Mouse (Mus musculus): ENCODE results near the gene Catsper2. TPM values are rescaled to one million over a fixed set of nuclear protein-coding genes. Genes with fewer than 3 reads are reported as not detected.
A peak's percentile ranks its signal among the peaks of the same experiment; 100 is the strongest.
"Not testable (repeated sequence)": the region's sequence is repeated elsewhere in the genome, so short reads cannot be mapped to it uniquely, and the experiment has no call there.

Catsper2 gene
- total RNA-seq, 4 experiments from 2014 or later: 2.9 to 4.7 (median 3.2) TPM

GRCm38 (mm10) chr2:121434854-121435253, 21.3 kb upstream of the Catsper2 start:
- DNase-seq (ENCODE audit: low spot score): no peak

GRCm38 (mm10) chr2:121425890-121426289, 12.3 kb upstream of the Catsper2 start:
- no peak for DNase-seq (ENCODE audit: low spot score)

GRCm38 (mm10) chr2:121423166-121423565, 9.6 kb upstream of the Catsper2 start:
- DNase-seq (ENCODE audit: low spot score): no peak

- no peak for DNase-seq (ENCODE audit: low spot score)
Observed at GRCm38 (mm10) chr2:121418476-121418875, 4.9 kb upstream of the Catsper2 start.

- DNase-seq (ENCODE audit: low spot score): no peak
Observed at GRCm38 (mm10) chr2:121416356-121416755, 2.8 kb upstream of the Catsper2 start.

- no peak for DNase-seq (ENCODE audit: low spot score)
Observed at GRCm38 (mm10) chr2:121415591-121415990, 2.0 kb upstream of the Catsper2 start.

GRCm38 (mm10) chr2:121415103-121415502, 1.5 kb upstream of the Catsper2 start:
- DNase-seq (ENCODE audit: low spot score): no peak

- DNase-seq (ENCODE audit: low spot score): peak; percentile 24
Observed at GRCm38 (mm10) chr2:121414139-121414685, 620 bp upstream of the Catsper2 start.

- DNase-seq (ENCODE audit: low spot score): no peak
Observed at GRCm38 (mm10) chr2:121412843-121413386, 677 bp downstream of the Catsper2 start.

- no peak for DNase-seq (ENCODE audit: low spot score)
Observed at GRCm38 (mm10) chr2:121408160-121408559, 5.4 kb downstream of the Catsper2 start.

GRCm38 (mm10) chr2:121403296-121403695, 10.3 kb downstream of the Catsper2 start:
- DNase-seq (ENCODE audit: low spot score): no peak

- peak; percentile 64 for DNase-seq (ENCODE audit: low spot score)
Observed at GRCm38 (mm10) chr2:121396624-121397023, 17.0 kb downstream of the Catsper2 start.

- DNase-seq (ENCODE audit: low spot score): not testable (repeated sequence)
Observed at GRCm38 (mm10) chr2:121386961-121387575, 26.5 kb downstream of the Catsper2 start, which contains the start of gene Strc. Gene Strc, minus strand, starts transcription at chr2:121387168.

- DNase-seq (ENCODE audit: low spot score): no peak
Observed at GRCm38 (mm10) chr2:121374766-121375165, 38.8 kb downstream of the Catsper2 start.

GRCm38 (mm10) chr2:121372266-121372665, 41.3 kb downstream of the Catsper2 start:
- DNase-seq (ENCODE audit: low spot score): no peak

- no peak for DNase-seq (ENCODE audit: low spot score)
Observed at GRCm38 (mm10) chr2:121370921-121371320, 42.7 kb downstream of the Catsper2 start.

- no peak for DNase-seq (ENCODE audit: low spot score)
Observed at GRCm38 (mm10) chr2:121368831-121369230, 44.8 kb downstream of the Catsper2 start.

- DNase-seq (ENCODE audit: low spot score): no peak
Observed at GRCm38 (mm10) chr2:121363656-121364055, 49.9 kb downstream of the Catsper2 start.

- no peak for DNase-seq (ENCODE audit: low spot score)
Observed at GRCm38 (mm10) chr2:121359461-121359860, 54.1 kb downstream of the Catsper2 start.

GRCm38 (mm10) chr2:121358381-121358780, 55.2 kb downstream of the Catsper2 start:
- DNase-seq (ENCODE audit: low spot score): no peak

GRCm38 (mm10) chr2:121357961-121358360, 55.6 kb downstream of the Catsper2 start:
- DNase-seq (ENCODE audit: low spot score): no peak

- DNase-seq (ENCODE audit: low spot score): no peak
Observed at GRCm38 (mm10) chr2:121357494-121357893, 56.1 kb downstream of the Catsper2 start, which contains the start of gene Ckmt1. Gene Ckmt1, plus strand, starts transcription at chr2:121357714.
